Mouse (Mus musculus): ENCODE data around the gene Gm28635.

The Gm28635 gene

DNA sequence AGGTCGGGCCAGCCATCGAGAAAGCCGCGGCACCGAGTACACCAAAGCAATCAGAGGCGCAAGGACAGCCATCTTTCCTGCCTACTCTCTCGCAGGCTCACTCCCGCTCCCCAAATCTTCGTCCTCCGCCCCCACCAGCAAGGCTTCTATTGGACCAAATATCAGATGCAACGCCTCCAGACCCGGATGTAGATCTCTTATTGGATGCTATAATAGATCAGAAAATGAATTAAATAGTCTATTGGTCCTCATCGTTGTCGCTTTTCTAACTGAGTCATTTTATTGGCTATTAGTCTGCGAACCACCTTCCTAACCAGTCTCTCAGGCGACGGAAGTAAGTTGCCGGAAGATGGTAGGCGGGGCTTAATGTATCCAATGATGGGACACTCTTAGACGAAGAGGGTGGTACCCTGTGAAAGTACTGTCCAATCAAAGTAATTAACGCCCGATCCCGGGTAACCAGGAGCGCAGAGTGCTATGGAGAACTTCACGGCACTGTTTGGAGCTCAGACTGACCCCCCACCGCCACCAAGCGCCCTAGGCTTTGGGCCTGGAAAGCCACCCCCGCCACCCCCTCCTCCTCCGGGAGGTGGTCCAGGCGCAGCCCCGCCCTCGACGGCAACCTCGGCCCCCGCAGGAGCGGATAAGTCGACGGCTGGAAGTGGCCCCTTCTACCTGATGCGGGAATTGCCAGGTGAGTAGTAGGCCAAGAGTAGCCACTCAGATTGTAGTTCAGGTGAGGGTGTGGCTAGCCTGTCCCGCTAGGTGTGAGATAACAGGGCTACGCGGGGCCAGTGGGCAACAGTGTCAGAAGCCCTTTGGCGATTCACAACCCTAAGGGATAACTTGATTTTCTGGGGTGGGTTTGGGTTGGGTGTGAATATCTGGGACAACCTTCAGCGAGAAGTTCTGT, at the start of gene Gm28635, which contains the start of gene Med19:
Gene Gm28635 (minus strand): TSS at position 74 of the 913 bp plus-strand sequence.
Gene Med19 (plus strand): TSS at position 435 of the 913 bp plus-strand sequence.
- DNase-seq (ENCODE audit: low read depth, low spot score) = peak; percentile 96

DNA sequence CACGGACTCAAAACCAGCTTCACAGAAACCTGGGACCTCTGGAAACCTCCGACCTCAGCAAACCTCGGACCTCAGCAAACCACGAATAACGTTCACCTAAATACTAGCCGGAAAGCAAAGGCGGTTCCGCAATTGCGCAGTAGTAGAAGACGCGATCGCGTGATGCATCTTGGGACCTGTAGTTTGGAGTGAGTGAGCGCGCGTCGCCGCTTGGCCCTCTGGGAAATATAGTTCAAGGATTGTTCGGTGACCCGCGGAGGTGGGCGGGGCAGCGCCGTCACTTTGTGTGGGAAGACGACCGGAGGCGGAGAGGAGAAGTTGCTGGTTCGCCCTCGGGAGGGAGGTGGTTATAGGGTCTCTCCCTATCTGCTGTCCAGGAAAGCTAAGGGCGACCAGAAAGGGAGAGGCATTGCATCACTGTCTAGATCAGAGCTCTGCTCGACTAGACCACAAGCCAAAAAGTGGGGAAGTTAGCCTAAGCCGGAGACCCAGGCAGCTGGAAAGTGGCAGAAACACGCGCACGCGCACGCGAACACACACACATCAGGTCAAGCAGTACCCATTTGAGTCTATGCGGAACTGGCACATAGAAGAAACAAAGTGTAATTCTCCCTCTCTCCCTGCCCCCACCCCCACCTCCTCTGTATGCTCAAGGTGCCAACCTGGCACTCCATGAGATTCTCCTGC, 49.5 kb upstream of the Gm28635 start, which contains the start of gene Clp1:
Gene Clp1 (minus strand): TSS at position 179 of the 687 bp plus-strand sequence.
- peak; percentile 96 for DNase-seq (ENCODE audit: low read depth, low spot score)

DNA sequence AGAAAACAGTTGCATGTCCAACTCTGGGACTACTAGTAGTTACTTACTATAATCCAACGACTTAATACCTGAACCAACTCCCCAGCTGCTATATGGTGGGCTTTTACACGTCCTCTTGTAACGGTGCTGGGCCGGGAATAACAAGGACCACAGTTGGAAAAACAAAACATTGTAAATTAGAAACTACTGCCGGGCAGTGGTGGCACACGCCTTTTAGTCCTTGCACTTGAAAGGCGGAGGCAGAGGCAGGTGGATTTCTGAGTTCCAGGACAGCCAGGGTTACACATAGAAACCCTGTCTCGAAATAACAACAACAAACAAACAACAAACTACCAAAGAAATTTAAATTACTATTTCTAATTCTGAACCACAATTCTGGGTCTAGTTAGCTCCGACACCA, 48.9 kb upstream of the Gm28635 start:
- DNase-seq (ENCODE audit: low read depth, low spot score) = no peak

DNA sequence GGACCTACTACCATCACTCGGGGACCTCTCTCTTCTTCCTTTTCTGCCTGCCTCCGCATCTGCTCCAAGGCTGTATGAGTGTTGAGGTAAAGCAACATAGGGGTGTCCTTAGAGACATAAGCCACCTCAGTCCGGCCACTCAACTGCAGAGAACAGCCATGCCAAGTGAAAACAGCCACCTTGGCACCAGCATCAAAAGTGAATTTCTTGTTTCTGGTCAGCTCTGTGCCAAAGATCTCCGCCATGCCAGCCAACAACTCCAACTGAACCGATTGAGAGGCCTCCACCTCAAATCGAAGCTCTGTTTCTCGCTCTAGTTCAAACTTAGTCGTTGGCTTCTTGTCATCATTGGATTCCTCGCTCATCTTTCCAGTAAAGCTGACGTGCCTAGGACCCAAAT, 47.9 kb upstream of the Gm28635 start:
- no peak for DNase-seq (ENCODE audit: low read depth, low spot score)

DNA sequence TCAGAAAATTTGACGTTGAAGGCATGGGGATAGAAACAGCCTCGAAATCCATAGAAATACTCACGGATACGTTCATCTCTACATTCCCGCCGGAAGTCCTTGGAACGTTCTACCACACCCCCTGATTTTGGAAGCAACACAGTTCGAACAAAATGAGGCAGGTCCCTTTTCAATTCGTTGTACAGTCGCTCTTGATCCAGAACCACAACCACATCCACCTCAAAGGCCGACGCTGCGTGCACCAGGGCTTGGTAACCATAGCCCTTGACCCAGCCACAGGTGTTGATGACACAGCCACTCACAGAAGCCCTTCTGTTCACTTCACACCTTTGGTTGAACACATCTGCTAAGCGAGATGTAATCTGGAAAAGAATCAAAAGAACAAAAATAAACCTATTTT, 46.0 kb upstream of the Gm28635 start:
- no peak for DNase-seq (ENCODE audit: low read depth, low spot score)

DNA sequence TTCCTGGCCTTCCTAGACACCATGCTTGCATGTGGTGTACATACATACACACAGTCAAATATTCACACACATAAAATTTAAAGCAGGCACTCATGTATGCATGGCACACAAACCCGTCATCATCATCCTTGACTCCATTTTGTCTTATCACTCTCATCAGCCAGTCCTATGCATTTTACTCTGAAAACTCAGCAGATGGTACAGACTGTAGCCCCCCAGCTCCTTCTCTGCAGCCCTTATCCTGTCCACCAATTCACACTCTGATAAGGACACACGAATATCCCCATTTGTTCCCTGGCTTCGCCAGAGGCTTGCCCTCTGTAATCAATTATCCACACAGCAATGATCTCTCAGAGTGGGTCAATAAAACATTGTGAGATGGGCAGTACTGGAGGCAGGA, 43.3 kb upstream of the Gm28635 start:
- no peak for DNase-seq (ENCODE audit: low read depth, low spot score)

DNA sequence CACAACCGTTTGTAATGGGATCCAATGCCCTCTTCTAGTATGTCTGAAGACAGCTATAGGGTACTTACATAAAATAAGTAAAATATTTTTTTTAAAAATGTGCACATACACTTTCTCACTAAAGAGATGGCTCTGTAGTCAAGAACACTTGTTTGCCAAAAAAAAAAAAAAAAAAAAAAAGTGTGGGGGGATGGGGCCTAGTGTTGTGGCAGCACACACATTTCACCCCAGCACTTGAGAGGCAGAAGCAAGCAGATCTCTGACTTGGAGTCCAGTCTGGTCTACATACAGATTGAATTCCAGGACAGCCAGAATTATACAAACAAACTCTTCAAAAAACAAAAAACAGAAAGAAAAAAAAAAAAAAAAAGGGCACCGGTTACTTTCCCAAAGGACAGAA, 42.9 kb upstream of the Gm28635 start:
- no peak for DNase-seq (ENCODE audit: low read depth, low spot score)

DNA sequence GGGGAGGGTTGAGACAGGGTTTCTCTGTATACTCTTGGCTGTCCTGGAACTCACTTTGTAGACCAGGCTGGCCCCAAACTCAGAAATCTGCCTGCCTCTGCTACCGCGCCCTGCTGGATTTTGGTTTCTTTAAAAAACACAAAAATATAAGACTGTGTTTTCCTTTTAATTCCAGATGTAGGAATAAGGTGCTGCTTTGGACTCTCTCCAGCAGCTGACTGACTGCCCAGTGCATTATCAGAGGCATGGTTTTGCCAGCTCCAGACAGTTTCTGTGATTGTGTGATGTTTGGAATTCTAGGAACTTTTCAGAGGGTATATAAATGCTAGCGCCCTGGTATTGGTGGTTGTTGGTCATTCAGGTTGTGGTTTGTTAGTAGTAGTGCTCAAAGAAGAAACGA, 39.5 kb upstream of the Gm28635 start:
- no peak for DNase-seq (ENCODE audit: low read depth, low spot score)

DNA sequence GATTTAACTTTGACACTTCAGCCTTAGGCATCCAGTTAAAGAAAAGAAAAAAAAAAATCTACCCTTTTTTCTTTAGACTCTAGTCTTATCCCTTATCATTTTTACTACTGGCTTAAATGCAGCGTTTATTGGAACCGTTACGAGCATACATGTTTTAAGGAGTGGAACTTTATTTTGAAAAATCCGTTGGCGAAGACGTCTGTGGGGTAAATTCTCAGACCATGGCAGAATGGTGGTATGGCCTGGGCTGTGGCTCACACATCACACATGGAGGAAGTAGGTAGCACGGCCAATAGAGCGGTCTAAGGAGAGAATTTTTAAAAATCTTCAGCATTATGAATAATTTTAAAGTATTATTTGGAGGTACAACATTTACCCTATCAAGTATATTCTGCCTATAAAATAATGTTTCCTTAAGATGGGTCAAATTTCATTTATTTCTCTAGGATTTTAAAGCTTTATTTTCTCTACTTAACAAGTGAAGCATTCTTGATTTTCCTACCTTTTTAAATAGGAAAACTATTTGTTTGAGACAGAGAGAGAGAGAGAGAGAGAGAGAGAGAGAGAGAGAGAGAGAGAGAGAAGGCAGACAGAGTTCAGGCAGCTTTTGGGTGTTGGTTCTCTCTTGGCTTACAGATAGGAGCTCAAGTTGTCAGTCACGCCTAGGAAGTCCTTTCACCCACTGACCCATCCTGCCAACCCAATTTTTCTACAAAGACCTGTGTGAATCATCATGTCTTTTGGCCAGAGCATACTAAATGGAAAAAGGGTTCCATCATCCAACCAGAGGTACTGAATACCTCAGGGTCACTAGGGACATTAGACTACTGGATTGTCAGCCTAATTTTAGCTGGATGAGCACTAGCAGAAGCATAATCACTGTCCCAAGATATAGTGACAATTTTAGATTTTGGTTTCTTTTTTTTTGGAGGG, 38.8 kb upstream of the Gm28635 start:
- no peak for DNase-seq (ENCODE audit: low read depth, low spot score)

DNA sequence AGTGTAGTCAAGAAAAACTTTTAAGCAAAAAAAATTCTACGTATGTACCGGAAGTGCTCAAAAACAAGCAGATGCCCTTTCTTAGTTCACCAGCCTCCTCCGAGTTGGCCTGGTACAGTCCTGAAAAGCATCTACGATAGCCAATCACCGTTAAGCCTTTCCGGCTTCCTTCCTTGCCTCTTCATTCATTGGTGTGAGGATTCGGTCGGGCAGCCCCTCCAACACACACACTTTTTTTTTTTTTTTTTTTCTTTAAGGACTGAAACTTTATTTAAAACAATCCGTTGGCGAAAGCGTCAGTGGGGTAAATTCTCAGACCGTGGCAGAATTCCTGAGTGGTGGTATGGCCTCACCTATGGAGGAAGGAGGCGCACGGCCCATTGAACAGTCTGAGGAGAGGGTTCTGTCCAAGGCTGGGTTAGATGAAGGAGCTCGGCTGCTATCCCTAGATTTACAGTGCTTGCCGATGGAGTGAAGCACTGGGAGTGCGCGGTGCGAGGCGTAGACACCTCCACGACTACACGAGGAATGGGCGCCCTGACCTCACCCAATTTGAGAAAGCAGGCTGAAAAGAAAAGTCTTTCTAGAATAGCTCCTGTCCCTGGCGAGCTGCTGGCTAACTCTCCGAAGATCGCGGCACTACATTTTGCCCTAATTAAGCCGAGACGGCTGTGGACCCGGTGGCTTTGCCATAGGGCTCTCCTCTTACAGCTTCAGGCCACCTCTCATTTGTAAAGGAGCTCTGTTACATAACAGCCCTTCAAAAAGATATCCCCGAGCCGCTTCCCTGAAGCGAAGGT, 37.9 kb upstream of the Gm28635 start:
- DNase-seq (ENCODE audit: low read depth, low spot score) = peak; percentile 78

DNA sequence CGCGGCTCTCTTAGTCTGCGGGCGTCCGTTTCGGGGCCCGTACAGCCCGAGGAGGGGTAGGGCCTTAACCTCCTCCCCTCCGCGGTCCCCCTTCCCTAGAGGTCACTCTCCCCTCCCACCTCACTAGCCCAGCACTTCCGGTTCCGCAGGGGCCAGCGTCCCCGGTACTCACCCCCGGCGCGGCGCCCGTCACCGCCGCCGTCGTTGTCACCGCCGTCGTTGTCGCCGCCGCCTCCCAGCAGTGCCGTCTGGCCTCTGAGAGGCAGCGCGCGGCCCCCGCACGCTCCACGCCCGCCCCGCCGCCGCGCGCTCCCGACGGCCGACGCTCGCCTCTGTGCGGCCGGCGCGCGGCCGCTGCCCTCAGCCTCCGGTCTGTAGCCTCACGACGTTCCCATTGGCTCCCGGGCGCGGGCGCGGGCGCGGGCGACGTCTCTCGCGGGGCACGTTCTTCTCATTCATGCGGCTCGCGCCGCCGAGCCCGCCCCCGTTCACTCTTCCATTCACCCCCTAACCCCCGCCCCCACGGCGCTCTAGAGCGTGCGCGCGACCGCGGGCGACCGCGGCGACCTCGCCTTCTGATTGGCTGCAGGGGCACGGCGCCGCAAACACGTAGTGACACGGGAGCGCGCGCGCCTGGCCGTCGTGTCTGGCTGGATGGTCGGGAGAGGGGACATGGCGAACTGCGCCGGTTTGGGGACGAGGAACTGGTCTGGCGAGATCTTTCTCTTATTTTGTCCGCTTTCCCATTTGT, 37.1 kb upstream of the Gm28635 start, which contains the start of gene Zdhhc5:
Gene Zdhhc5 (minus strand): TSS at position 370 of the 751 bp plus-strand sequence.
- DNase-seq (ENCODE audit: low read depth, low spot score) = peak; percentile 97

DNA sequence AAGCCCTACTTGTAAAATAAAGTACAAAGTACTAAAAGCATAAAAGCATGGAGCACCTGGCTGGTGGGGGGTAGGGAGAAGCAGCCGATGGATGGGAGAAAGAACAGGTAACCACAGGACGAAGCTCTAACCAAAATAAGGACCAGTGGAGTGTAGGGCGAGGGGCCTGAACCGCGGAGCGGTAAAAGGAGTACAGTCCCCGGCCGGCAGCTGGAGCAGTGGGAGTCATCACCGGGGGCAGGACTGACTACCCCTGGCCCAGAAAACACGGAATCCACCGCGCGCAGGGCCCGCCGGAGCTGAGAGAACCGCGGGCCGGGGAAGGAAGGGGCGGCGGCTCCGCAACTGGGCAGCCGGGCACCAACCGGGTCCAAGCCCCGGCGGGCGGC, 36.6 kb upstream of the Gm28635 start:
- no peak for DNase-seq (ENCODE audit: low read depth, low spot score)

DNA sequence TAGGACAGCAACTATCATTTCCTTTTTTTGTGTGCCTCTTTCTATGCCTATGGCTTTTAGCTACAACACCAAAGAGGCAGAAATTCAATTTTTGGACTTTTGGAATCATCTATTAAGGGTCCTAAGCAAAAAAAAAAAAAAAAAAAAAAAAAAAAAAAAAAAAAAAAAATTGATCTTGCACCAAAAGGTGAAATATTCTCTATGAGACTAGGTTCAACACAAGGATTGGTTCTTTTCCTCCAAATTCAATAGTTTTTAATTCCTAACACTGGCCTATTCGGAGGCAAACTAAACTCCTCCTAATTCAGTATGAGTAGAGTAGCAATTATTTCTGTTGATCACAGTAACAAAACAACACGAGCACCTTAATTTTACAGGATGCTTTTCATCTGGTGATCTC, 34.1 kb upstream of the Gm28635 start:
- no peak for DNase-seq (ENCODE audit: low read depth, low spot score)

DNA sequence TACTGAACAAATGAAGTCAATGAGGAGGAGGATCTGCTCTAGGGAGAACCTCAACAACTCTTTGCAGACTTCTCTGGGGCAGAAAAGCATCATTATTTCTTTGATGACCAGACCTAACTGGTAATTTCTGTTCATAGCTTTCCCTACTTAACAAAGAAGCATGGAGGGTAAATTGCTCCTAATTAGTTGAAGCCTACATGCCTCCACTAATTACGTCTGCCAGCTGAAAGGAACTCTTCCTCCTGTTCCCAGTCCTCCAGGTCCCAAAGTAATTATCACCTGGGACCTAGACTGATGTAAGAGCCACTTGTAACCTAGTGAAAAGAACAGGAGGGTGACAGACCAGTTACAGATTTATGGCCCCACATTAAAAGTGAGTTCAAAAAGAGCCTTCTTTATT, 29.7 kb upstream of the Gm28635 start:
- no peak for DNase-seq (ENCODE audit: low read depth, low spot score)

DNA sequence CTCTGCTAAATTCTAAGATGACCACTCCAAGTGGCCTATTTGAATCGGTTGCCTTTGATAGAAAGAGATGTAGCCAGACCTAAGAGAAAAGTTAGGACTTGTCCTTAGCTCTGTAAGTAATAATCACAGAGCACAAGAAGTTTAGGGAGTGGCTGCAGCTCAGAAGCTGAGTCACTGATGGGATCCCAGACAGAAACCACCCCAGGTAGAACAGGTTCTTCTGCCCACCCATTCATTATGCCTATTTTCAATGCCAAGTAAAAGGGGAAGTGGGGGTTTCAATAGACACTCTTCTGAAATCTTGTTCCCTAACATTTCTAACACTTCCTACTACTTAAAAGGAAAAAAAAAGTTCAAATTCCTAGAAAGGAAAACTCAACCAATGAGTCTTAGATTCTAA, 27.5 kb upstream of the Gm28635 start:
- DNase-seq (ENCODE audit: low read depth, low spot score) = no peak

DNA sequence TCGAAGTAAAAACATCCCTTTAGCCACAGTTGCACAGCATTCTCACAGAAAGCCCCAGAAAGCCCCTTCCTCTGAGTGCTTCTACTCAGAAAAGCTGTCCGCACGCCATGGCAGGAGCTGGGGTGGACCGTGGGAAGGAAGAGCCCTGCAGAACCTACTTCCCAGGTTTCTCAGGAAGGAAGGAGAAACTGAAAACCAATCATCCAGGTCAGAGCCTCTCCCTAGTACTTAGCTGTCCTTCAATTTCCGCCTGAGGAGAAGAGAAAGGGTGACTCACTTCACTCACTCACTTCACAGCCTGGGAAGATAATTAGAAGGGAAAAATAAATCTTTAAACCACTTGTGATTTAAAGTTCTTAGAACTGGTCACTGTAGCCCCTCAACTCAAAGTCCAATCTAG, 26.5 kb upstream of the Gm28635 start:
- DNase-seq (ENCODE audit: low read depth, low spot score) = no peak

DNA sequence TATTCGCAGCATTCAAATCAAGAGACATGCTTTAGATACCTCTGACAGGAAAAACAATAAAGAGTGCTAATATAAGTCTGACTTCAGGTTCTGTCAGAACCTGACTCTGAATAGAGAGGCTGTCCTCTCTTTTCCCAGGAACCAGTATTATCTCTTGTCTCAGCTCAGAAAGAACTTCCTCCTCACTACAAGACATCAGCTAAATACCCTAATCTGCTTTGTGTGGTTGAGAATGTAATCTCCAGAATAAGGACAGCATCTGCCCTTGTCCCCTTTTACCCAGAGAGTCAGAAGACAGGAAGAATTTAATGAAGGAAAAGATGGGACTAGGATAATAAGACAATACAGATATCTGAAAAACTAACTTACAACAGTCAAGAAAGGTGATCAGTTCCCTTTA, 25.7 kb upstream of the Gm28635 start:
- DNase-seq (ENCODE audit: low read depth, low spot score) = no peak

DNA sequence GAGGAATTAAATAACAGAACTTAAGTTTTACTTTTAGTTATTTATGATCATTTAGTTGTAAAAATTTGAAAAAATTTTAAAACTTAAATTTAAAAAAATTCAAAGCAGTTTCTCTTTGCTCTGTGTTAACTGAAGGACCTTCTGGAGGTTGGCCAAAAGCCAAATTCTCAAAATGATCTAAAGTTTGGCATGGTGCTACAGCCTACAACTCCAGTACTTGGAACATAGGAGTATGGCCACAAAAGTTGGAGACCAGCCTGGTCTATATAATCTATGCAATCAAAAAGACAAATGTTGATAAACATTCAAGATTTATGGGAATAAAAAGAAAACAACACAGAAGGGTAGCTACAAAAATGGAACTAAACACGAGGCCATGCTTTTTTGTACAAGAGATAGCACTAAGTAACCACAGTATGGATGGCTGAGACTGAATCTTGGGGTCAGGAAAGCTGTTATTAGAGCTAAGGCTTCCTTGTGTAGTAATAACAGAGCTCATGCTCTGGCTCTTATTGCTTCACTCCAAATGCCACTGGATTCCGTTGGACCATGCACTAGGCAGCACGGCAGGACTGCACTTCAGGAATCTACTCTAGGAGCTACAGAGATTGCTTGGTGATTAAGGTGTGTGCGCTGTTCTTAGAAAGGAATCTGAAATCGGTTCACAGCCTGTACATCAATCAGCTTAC, 17.3 kb upstream of the Gm28635 start:
- no peak for DNase-seq (ENCODE audit: low read depth, low spot score)

DNA sequence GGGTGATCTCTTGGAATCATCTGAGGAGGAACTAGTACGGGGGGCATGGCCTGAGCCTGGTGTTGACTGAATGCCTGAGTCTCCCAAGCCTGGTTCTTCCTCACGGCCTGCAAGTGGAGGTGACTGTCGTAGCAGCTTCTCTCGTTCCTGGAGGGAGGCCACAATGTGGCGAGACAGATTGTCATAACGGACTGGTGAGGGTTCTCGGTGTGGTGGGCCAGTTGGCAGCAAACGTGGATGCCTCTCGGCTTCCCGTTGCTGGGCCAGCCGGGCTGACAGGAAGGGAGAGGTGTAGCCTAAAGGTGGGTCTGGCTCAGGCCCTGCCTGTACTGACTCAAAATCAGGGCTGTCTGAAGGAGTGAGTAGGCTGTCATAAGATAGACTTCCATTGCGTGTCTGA, 12.2 kb upstream of the Gm28635 start:
- no peak for DNase-seq (ENCODE audit: low read depth, low spot score)

Measured in WW6 (cell line).